Comparison of ENCODE assay signal across 13 mouse cellular contexts in the genomic region with DNA sequence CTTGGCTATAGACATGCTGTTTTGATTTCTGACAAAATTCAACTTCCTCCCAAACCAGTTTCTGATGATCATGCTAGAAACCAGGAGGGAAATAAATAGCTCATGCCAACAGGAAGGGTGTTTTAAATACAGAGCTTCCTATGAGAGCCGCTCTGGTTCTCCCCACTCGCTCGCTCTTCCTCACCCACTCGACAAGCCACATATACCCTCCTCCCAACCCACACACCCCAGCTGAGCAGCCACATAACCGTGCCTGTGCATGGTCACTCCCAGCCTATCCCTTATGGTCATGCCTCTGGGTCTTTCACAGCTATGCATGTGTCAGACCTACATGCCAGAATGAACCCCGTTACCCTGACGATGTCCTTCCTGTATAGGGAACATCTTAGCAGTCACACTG. TPM values are rescaled to one million over a fixed set of nuclear protein-coding genes. Genes with fewer than 3 reads are reported as not detected.
DNase-seq lines count a peak whose midpoint lies in the region; ATAC-seq and TF ChIP-seq lines count a peak whose summit lies in the region.
"Had no signal": no experiment of that assay in that cellular context is flagged by ENCODE, and none has a peak within 500 bp of the region (broad histone marks: within the 10 kb centered on the region; RNA-seq: fewer than 3 reads in every experiment).

No protein-coding gene starts in this region.

- TF ChIP-seq POLR2A in olfactory bulb, adult 2 months (IDR thresholded peaks at IDR 0.05; ENCODE audit: insufficient read depth, low read depth, low read length): no peak

- DNase-seq in gastrocnemius, adult 2 months: no peak
- DNase-seq in gastrocnemius, postnatal 25 days: no peak
- DNase-seq in left cerebral cortex, adult 2 months (ENCODE audit: extremely low spot score in 1 of 2, low spot score in 2 of 2): peak in 1 of 2 experiments; percentile 47
- no peak for DNase-seq in left cerebral cortex, postnatal 10 days (ENCODE audit: extremely low spot score in 1 of 2, low spot score in 2 of 2)
- DNase-seq in cerebellum, adult 9-11 months: no peak
- no peak for DNase-seq in embryo, embryonic 11 days
- DNase-seq: kidney, postnatal 14 days had no signal

- peak overlapping the region; percentile 55 for H3K27ac ChIP-seq in gastrocnemius, adult 2 months
- H3K27ac ChIP-seq in left cerebral cortex, adult 2 months: peak overlapping the region; percentile 84
- H3K27ac ChIP-seq in olfactory bulb, adult 2 months (ENCODE audit: insufficient read depth, low read depth, low read length): peak overlapping the region; percentile 85
- H3K27ac ChIP-seq: embryonic facial prominence, embryonic 13.5 days; limb, embryonic 15.5 days; stomach, embryonic 15.5 days had no signal

- peak; percentile 22 for ATAC-seq in inflammation-experienced regulatory T-cells, adult 6 months
- ATAC-seq: Patski had no signal

- intact Hi-C loops in gastrocnemius, adult 2 months (cut with DNase I): no loop called here
- intact Hi-C loops in left cerebral cortex, adult 2 months (cut with DNase I): no loop called here
- intact Hi-C loops in left cerebral cortex, postnatal 10 days (cut with DNase I): no loop called here

- 46% methylated on average over 7 of the region's 7 CpGs for WGBS in olfactory bulb, adult 2 months

- H3K4me1 ChIP-seq in olfactory bulb, adult 2 months (ENCODE audit: control insufficient read depth, insufficient read depth, low read length): peaks cover 13% of the 10 kb centered on the region
- H3K4me1 ChIP-seq: embryonic facial prominence, embryonic 13.5 days; limb, embryonic 15.5 days; stomach, embryonic 15.5 days had no signal

- no peak for TF ChIP-seq CTCF in gastrocnemius, adult 2 months (IDR thresholded peaks at IDR 0.05)
- TF ChIP-seq CTCF in left cerebral cortex, adult 2 months (IDR thresholded peaks at IDR 0.05): no peak
- no peak for TF ChIP-seq CTCF in olfactory bulb, adult 2 months (IDR thresholded peaks at IDR 0.05; ENCODE audit: insufficient read depth, low read depth, low read length)

- H3K4me3 ChIP-seq in gastrocnemius, adult 2 months: no peak overlapping the region
- no peak overlapping the region for H3K4me3 ChIP-seq in left cerebral cortex, adult 2 months
- H3K4me3 ChIP-seq in olfactory bulb, adult 2 months (ENCODE audit: insufficient read depth, low read depth, low read length): no peak overlapping the region
- H3K4me3 ChIP-seq: embryonic facial prominence, embryonic 13.5 days; limb, embryonic 15.5 days; stomach, embryonic 15.5 days had no signal

RNA-seq across cellular contexts. Expression of gene Dazap2, which starts 7.0 kb away (rescaled TPM):
- 10 to 100 TPM; 61.3 to 72.4 TPM for total RNA-seq in gastrocnemius, adult 2 months (2021)
- 10 to 100 TPM; 51.9 to 55.1 TPM for total RNA-seq in gastrocnemius, postnatal 25 days (2021)
- total RNA-seq in left cerebral cortex, adult 2 months (2021): 100 to 1,000 TPM; 108 to 109 TPM
- 10 to 100 TPM; 75.3 to 76.8 TPM for total RNA-seq in left cerebral cortex, postnatal 10 days (2021)
- 100 to 1,000 TPM; 722 to 762 (median 736) TPM for polyA plus RNA-seq in inflammation-experienced regulatory T-cells, adult 6 months (2017; shearing (Covaris generic))
- not detected in 2 replicates for polyA plus RNA-seq in olfactory bulb, adult 2 months (2012; ENCODE audit: insufficient read depth, insufficient read length, low replicate concordance, missing spikeins)

RNA-seq across cellular contexts. Expression of gene Smagp, which starts 14.6 kb away (rescaled TPM):
- 1 to 10 TPM; 1.9 to 3.5 TPM for total RNA-seq in gastrocnemius, adult 2 months (2021)
- 1 to 10 TPM; 2.5 to 3.0 TPM for total RNA-seq in gastrocnemius, postnatal 25 days (2021)
- total RNA-seq in left cerebral cortex, adult 2 months (2021): 1 to 10 TPM; 1.6 to 2.9 TPM
- total RNA-seq in left cerebral cortex, postnatal 10 days (2021): 1 to 10 TPM; 2.4 to 2.6 TPM
- polyA plus RNA-seq in inflammation-experienced regulatory T-cells, adult 6 months (2017; shearing (Covaris generic)): 1 to 10 TPM in 1 of 3 experiments, not detected in 2; 1.3 TPM
- not detected in 2 replicates for polyA plus RNA-seq in olfactory bulb, adult 2 months (2012; ENCODE audit: insufficient read depth, insufficient read length, low replicate concordance, missing spikeins)

RNA-seq across cellular contexts. Expression of gene Pou6f1, which starts 22.4 kb away (rescaled TPM):
- 10 to 100 TPM; 12.9 to 13.1 TPM for total RNA-seq in gastrocnemius, adult 2 months (2021)
- total RNA-seq in gastrocnemius, postnatal 25 days (2021): 10 to 100 TPM; 12.3 to 12.5 TPM
- 100 to 1,000 TPM; 139 to 144 TPM for total RNA-seq in left cerebral cortex, adult 2 months (2021)
- 100 to 1,000 TPM; 102 to 120 TPM for total RNA-seq in left cerebral cortex, postnatal 10 days (2021)
- polyA plus RNA-seq in inflammation-experienced regulatory T-cells, adult 6 months (2017; shearing (Covaris generic)): 10 to 100 TPM in 2 of 3 experiments, 1 to 10 TPM in 1; 7.4 to 19.8 (median 18.8) TPM
- polyA plus RNA-seq in olfactory bulb, adult 2 months (2012; ENCODE audit: insufficient read depth, insufficient read length, low replicate concordance, missing spikeins): not detected in 2 replicates

RNA-seq across cellular contexts. Expression of gene Bin2, which starts 47.2 kb away (rescaled TPM):
- under 1 TPM in 1 of 2 experiments, not detected in 1; 0.69 TPM for total RNA-seq in gastrocnemius, adult 2 months (2021)
- total RNA-seq in gastrocnemius, postnatal 25 days (2021): under 1 TPM in 1 of 2 experiments, not detected in 1; 0.61 TPM
- total RNA-seq in left cerebral cortex, adult 2 months (2021): 1 to 10 TPM; 3.5 to 6.2 TPM
- total RNA-seq in left cerebral cortex, postnatal 10 days (2021): 1 to 10 TPM; 5.1 to 5.6 TPM
- 100 to 1,000 TPM; 292 to 493 (median 317) TPM for polyA plus RNA-seq in inflammation-experienced regulatory T-cells, adult 6 months (2017; shearing (Covaris generic))
- polyA plus RNA-seq in olfactory bulb, adult 2 months (2012; ENCODE audit: insufficient read depth, insufficient read length, low replicate concordance, missing spikeins): not detected in 2 replicates
- polyA plus RNA-seq: Patski had no signal

Comparison
In these comparisons a context has a peak if more than half of its experiments do, and no peak if none do; other contexts are left out.
1. RNA of gene Pou6f1, which starts 22.4 kb away (total RNA-seq): 139 to 144 TPM in left cerebral cortex, adult 2 months and 102 to 120 TPM in left cerebral cortex, postnatal 10 days; 12.9 to 13.1 TPM in gastrocnemius, adult 2 months and 12.3 to 12.5 TPM in gastrocnemius, postnatal 25 days; every median in the first group is over 4 times any median in the second.
2. Peak in every context shown above with its lines, with median percentiles within 50 percentile points of each other: H3K27ac ChIP-seq.